Mouse (Mus musculus) retina, adult 2 months (tissue): ENCODE data around the gene Nwd1.
"Not testable (repeated sequence)": the region's sequence is repeated elsewhere in the genome, so short reads cannot be mapped to it uniquely, and the experiment has no call there.

Source experiments
- DNase-seq: peaks from one replicate; pipeline ENCODE4 v3.0.0-alpha.2; 2012; ENCODE audit warnings: low read depth, low spot score

Nwd1 gene

GRCm38 (mm10) chr8:72646060-72646767 lies at the start of gene Nwd1:
Nwd1 (plus strand) TSS chr8:72646711.
- DNase-seq, result peak; percentile 16

GRCm38 (mm10) chr8:72642885-72643284 lies 3.6 kb upstream of the Nwd1 start:
- no peak for DNase-seq

- no peak for DNase-seq
Measured at GRCm38 (mm10) chr8:72644601-72645000, 1.9 kb upstream of the Nwd1 start.

- DNase-seq, result no peak
Measured at GRCm38 (mm10) chr8:72646768-72647143, 245 bp downstream of the Nwd1 start.

GRCm38 (mm10) chr8:72650697-72651096 lies 4.2 kb downstream of the Nwd1 start:
- DNase-seq, result no peak

GRCm38 (mm10) chr8:72654565-72655521 lies 8.3 kb downstream of the Nwd1 start:
- no peak for DNase-seq

GRCm38 (mm10) chr8:72655522-72655912 lies 9.0 kb downstream of the Nwd1 start:
- DNase-seq, result no peak

- DNase-seq, result no peak
Measured at GRCm38 (mm10) chr8:72659967-72660366, 13.5 kb downstream of the Nwd1 start.

- DNase-seq, result no peak
Measured at GRCm38 (mm10) chr8:72664107-72664652, 17.7 kb downstream of the Nwd1 start.

GRCm38 (mm10) chr8:72664757-72665156 lies 18.2 kb downstream of the Nwd1 start:
- DNase-seq, result no peak

- DNase-seq, result no peak
Measured at GRCm38 (mm10) chr8:72665405-72665804, 18.9 kb downstream of the Nwd1 start.

GRCm38 (mm10) chr8:72668925-72669324 lies 22.4 kb downstream of the Nwd1 start:
- no peak for DNase-seq

GRCm38 (mm10) chr8:72672802-72673201 lies 26.3 kb downstream of the Nwd1 start:
- no peak for DNase-seq

GRCm38 (mm10) chr8:72674184-72674583 lies 27.7 kb downstream of the Nwd1 start:
- no peak for DNase-seq

- DNase-seq, result no peak
Measured at GRCm38 (mm10) chr8:72676436-72676835, 29.9 kb downstream of the Nwd1 start.

GRCm38 (mm10) chr8:72676844-72677243 lies 30.3 kb downstream of the Nwd1 start:
- not testable (repeated sequence) for DNase-seq

GRCm38 (mm10) chr8:72677331-72677730 lies 30.8 kb downstream of the Nwd1 start:
- DNase-seq, result no peak

GRCm38 (mm10) chr8:72680133-72680532 lies 33.6 kb downstream of the Nwd1 start:
- peak; percentile 36 for DNase-seq

- no peak for DNase-seq
Measured at GRCm38 (mm10) chr8:72682051-72682687, 35.7 kb downstream of the Nwd1 start.

- DNase-seq, result no peak
Measured at GRCm38 (mm10) chr8:72683010-72683521, 36.6 kb downstream of the Nwd1 start.

- DNase-seq, result not testable (repeated sequence)
Measured at GRCm38 (mm10) chr8:72683572-72684099, 37.1 kb downstream of the Nwd1 start.
